9 mouse cellular contexts compared by ENCODE assay signal in genomic region chr12:101012197-101013077, GRCm38 (mm10). TPM values are rescaled to one million over a fixed set of nuclear protein-coding genes. Genes with fewer than 3 reads are reported as not detected.
DNase-seq lines count a peak whose midpoint lies in the region; ATAC-seq lines count a peak whose summit lies in the region.
"Had no signal": no experiment of that assay in that cellular context is flagged by ENCODE, and none has a peak within 500 bp of the region (broad histone marks: within the 10 kb centered on the region; RNA-seq: fewer than 3 reads in every experiment).

No protein-coding gene starts in this region.

- H3K9me3 ChIP-seq in kidney, embryonic 15.5 days (replicated peaks), result no peaks in the 10 kb centered on the region
- no peaks in the 10 kb centered on the region for H3K9me3 ChIP-seq in embryonic facial prominence, embryonic 10.5 days
- no peaks in the 10 kb centered on the region for H3K9me3 ChIP-seq in heart, embryonic 13.5 days
- H3K9me3 ChIP-seq in liver, embryonic 13.5 days (replicated peaks), result no peaks in the 10 kb centered on the region

- 0 out of 2 replicates have a peak overlapping the region, but pooled peaks have one; percentile 1 for H3K4me3 ChIP-seq in kidney, embryonic 15.5 days (replicated peaks)
- H3K4me3 ChIP-seq in embryonic facial prominence, embryonic 10.5 days, result no peak overlapping the region
- H3K4me3 ChIP-seq in heart, embryonic 13.5 days, result peak overlapping the region; percentile 17
- H3K4me3 ChIP-seq in liver, embryonic 13.5 days (replicated peaks), result no peak overlapping the region

- no peaks in the 10 kb centered on the region for H3K36me3 ChIP-seq in kidney, embryonic 15.5 days
- no peaks in the 10 kb centered on the region for H3K36me3 ChIP-seq in embryonic facial prominence, embryonic 10.5 days (replicated peaks)
- no peaks in the 10 kb centered on the region for H3K36me3 ChIP-seq in heart, embryonic 13.5 days
- H3K36me3 ChIP-seq in liver, embryonic 13.5 days, result peaks cover 3% of the 10 kb centered on the region; the same call in 1 of the 2 replicates

- H3K4me2 ChIP-seq in kidney, embryonic 15.5 days, result peak overlapping the region; percentile 44
- H3K4me2 ChIP-seq in heart, embryonic 13.5 days, result peak overlapping the region; percentile 48
- H3K4me2 ChIP-seq in liver, embryonic 13.5 days, result peak overlapping the region; percentile 41

- peak; percentile 22; the same call in 1 of the 2 replicates for ATAC-seq in kidney, embryonic 15.5 days (replicated peaks; ENCODE audit: low FRiP score)
- ATAC-seq in heart, embryonic 13.5 days (ENCODE audit: extremely low read depth, insufficient number of reproducible peaks, low FRiP score, low TSS enrichment), result no peak
- peak; percentile 24; the same call in 1 of the 2 replicates for ATAC-seq in liver, embryonic 13.5 days (ENCODE audit: low read depth)

- H3K27ac ChIP-seq in kidney, embryonic 15.5 days, result peak overlapping the region; percentile 76
- peak overlapping the region; percentile 62 for H3K27ac ChIP-seq in embryonic facial prominence, embryonic 10.5 days (replicated peaks)
- no peak overlapping the region for H3K27ac ChIP-seq in heart, embryonic 13.5 days (replicated peaks)
- 0 out of 2 replicates have a peak overlapping the region, but pooled peaks have one; percentile 13 for H3K27ac ChIP-seq in liver, embryonic 13.5 days

- H3K4me1 ChIP-seq in kidney, embryonic 15.5 days, result peaks cover 95% of the 10 kb centered on the region
- H3K4me1 ChIP-seq in embryonic facial prominence, embryonic 10.5 days, result peaks cover 87% of the 10 kb centered on the region
- H3K4me1 ChIP-seq in heart, embryonic 13.5 days, result peaks cover 46% of the 10 kb centered on the region
- peaks cover 99% of the 10 kb centered on the region for H3K4me1 ChIP-seq in liver, embryonic 13.5 days (replicated peaks)

- no peak for DNase-seq in kidney, postnatal 14 days
- no peak for DNase-seq in embryonic facial prominence, embryonic 10.5 days (ENCODE audit: low spot score)
- no peak for DNase-seq in liver, embryonic 13.5 days
- DNase-seq in left cerebral cortex, adult 18-20 months (ENCODE audit: low spot score in 2 of 2), result no peak
- DNase-seq in frontal cortex, postnatal 25 days (ENCODE audit: low spot score in 2 of 2), result no peak
- DNase-seq in kidney, adult 9 months, result no peak
- DNase-seq: spleen, adult 18-20 months had no signal

- 19% methylated on average over 17 of the region's 17 CpGs for WGBS in kidney, embryonic 15.5 days
- WGBS in embryonic facial prominence, embryonic 10.5 days, result 31% methylated on average over 17 of the region's 17 CpGs
- WGBS in heart, embryonic 13.5 days, result 16% methylated on average over 17 of the region's 17 CpGs
- 35% methylated on average over 17 of the region's 17 CpGs for WGBS in liver, embryonic 13.5 days (ENCODE audit: insufficient replicate concordance)

- no peak overlapping the region for H3K9ac ChIP-seq in kidney, embryonic 15.5 days
- H3K9ac ChIP-seq in heart, embryonic 13.5 days, result peak overlapping the region; percentile 30
- H3K9ac ChIP-seq in liver, embryonic 13.5 days, result peak overlapping the region; percentile 40

- H3K27me3 ChIP-seq in kidney, embryonic 15.5 days, result no peaks in the 10 kb centered on the region
- peaks cover 12% of the 10 kb centered on the region for H3K27me3 ChIP-seq in embryonic facial prominence, embryonic 10.5 days (replicated peaks; ENCODE audit: low read depth, poor library complexity, severe bottlenecking)
- peaks cover 72% of the 10 kb centered on the region for H3K27me3 ChIP-seq in heart, embryonic 13.5 days (replicated peaks)
- H3K27me3 ChIP-seq in liver, embryonic 13.5 days, result no peaks in the 10 kb centered on the region

RNA-seq across cellular contexts. Expression of gene Ccdc88c, which starts 16.4 kb away (rescaled TPM):
- 12.5 and 12.7 TPM in 2 replicates for polyA plus RNA-seq in kidney, embryonic 15.5 days (2015; fragmentation: Nextera tagmentation; extraction: Ambion mirVana)
- 10.8 and 12.5 TPM in 2 replicates for polyA plus RNA-seq in embryonic facial prominence, embryonic 10.5 days (2016; fragmentation: Nextera tagmentation; extraction: Ambion mirVana)
- 1.8 and 1.9 TPM in 2 replicates for polyA plus RNA-seq in heart, embryonic 13.5 days (2015; fragmentation: Nextera tagmentation; extraction: Ambion mirVana)
- polyA plus RNA-seq in liver, embryonic 13.5 days (2015; fragmentation: Nextera tagmentation; extraction: Ambion mirVana), result 5.4 and 5.8 TPM in 2 replicates
- total RNA-seq in left cerebral cortex, adult 18-20 months (2021), result 10 to 100 TPM; 19.1 to 24.0 TPM

Comparison
In these comparisons a context has a peak if more than half of its experiments do, and no peak if none do; other contexts are left out.
1. H3K4me3 ChIP-seq: peak in kidney, embryonic 15.5 days (single experiment) and heart, embryonic 13.5 days (single experiment); none in embryonic facial prominence, embryonic 10.5 days (single experiment) and liver, embryonic 13.5 days (single experiment).
2. Peak in every context shown above with its lines, with median percentiles within 50 percentile points of each other: H3K4me2 ChIP-seq.